Mouse (Mus musculus) myocyte (in vitro differentiated cells): ENCODE results near the gene Slc24a4. TPM values are rescaled to one million over a fixed set of nuclear protein-coding genes. Genes with fewer than 3 reads are reported as not detected.

ENCODE experiments used
- H3K27me3 ChIP-seq: one replicate; pipeline ENCODE4 v1.6.1; 2011; ENCODE audit not compliant: control insufficient read depth, insufficient read depth, insufficient read length
- H3K36me3 ChIP-seq: one replicate; pipeline ENCODE4 v1.6.1; 2011; ENCODE audit not compliant: control insufficient read depth, insufficient read depth
- H3K4me2 ChIP-seq: one replicate; pipeline ENCODE4 v1.6.1; 2011; ENCODE audit warnings: low read depth, control low read depth
- H3K4me3 ChIP-seq: one replicate; pipeline ENCODE4 v1.5.1; 2011; ENCODE audit warnings: mild to moderate bottlenecking, control low read depth, moderate library complexity
- H3K79me2 ChIP-seq: one replicate; pipeline ENCODE4 v1.6.1; 2011; ENCODE audit not compliant: control insufficient read depth, insufficient read depth
- H3ac ChIP-seq: one replicate; pipeline ENCODE4 v1.6.1; 2011; ENCODE audit not compliant: control insufficient read depth, insufficient read length
- CEBPB ChIP-seq: IDR thresholded peaks from 2 replicates; pipeline ENCODE4 v1.6.1; 2011; ENCODE audit warnings: mild to moderate bottlenecking, moderate library complexity; ENCODE audit not compliant: poor library complexity, insufficient read depth, severe bottlenecking
- E2F4 ChIP-seq: IDR thresholded peaks from one replicate; pipeline ENCODE4 v1.6.1; 2011; ENCODE audit warnings: mild to moderate bottlenecking, control low read depth, moderate library complexity; ENCODE audit not compliant: insufficient read depth
- MAX ChIP-seq: IDR thresholded peaks from one replicate; pipeline ENCODE4 v1.6.1; 2011; ENCODE audit warnings: low read depth, mild to moderate bottlenecking, control low read depth
- MYOD1 ChIP-seq, 3 experiments: IDR thresholded peaks; one replicate each; pipeline ENCODE4 v1.6.1; 2011; ENCODE audit warnings: control low read depth in 2 of 3, low read depth in 2 of 3, mild to moderate bottlenecking in 2 of 3, moderate library complexity in 1 of 3; ENCODE audit not compliant: insufficient read length in 2 of 3, control insufficient read depth in 1 of 3
- MYOG ChIP-seq, 3 experiments: IDR thresholded peaks; one replicate each; pipeline ENCODE4 v1.6.1; 2011; ENCODE audit warnings: control low read depth in 2 of 3, low read depth in 2 of 3, mild to moderate bottlenecking in 2 of 3; ENCODE audit not compliant: insufficient read length in 2 of 3, control insufficient read depth in 1 of 3, insufficient read depth in 1 of 3
- POLR2A ChIP-seq: IDR thresholded peaks from one replicate; pipeline ENCODE4 v1.6.1; 2011; ENCODE audit warnings: low read depth, mild to moderate bottlenecking, control low read depth, moderate library complexity; ENCODE audit not compliant: insufficient read length
- POLR2AphosphoS2 ChIP-seq: IDR thresholded peaks from one replicate; pipeline ENCODE4 v1.6.1; 2011; ENCODE audit warnings: low read depth, control low read depth; ENCODE audit not compliant: insufficient read length
- REST ChIP-seq: IDR thresholded peaks from one replicate; pipeline ENCODE4 v1.6.1; 2011; ENCODE audit warnings: mild to moderate bottlenecking, control low read depth, moderate library complexity; ENCODE audit not compliant: insufficient read depth, insufficient read length
- SRF ChIP-seq: IDR thresholded peaks from one replicate; pipeline ENCODE4 v1.6.1; 2011; ENCODE audit warnings: low read depth; ENCODE audit not compliant: control insufficient read depth, insufficient read length
- TCF12 ChIP-seq: IDR thresholded peaks from one replicate; pipeline ENCODE4 v1.6.1; 2011; ENCODE audit warnings: mild to moderate bottlenecking, control low read depth; ENCODE audit not compliant: poor library complexity, insufficient read depth, severe bottlenecking
- TCF3 ChIP-seq: IDR thresholded peaks from one replicate; pipeline ENCODE4 v1.6.1; 2011; ENCODE audit warnings: low read depth, control low read depth; ENCODE audit not compliant: insufficient read length
- USF1 ChIP-seq: IDR thresholded peaks from one replicate; pipeline ENCODE4 v1.6.1; 2011; ENCODE audit warnings: low read depth, mild to moderate bottlenecking, control low read depth, moderate library complexity
- polyA plus RNA-seq: library from polyadenylated mRNA; unstranded; fragments of >200 nt; fragmentation: generic; extraction: Trizol; gene quantifications from one replicate; pipeline ENCODE4 v1.2.1, GENCODE M21; 2012; ENCODE audit warnings: missing spikeins

Slc24a4 gene
- polyA plus RNA-seq, 1 experiment, result 0.01 TPM

- Histone ChIP-seq H3K79me2 (no peaks in the 10 kb centered on the region), H3K27me3 (no peaks in the 10 kb centered on the region), H3ac (no peak overlapping the region), H3K4me2 (no peak overlapping the region), H3K36me3 (no peaks in the 10 kb centered on the region), H3K4me3 (no peak overlapping the region)
- TF ChIP-seq USF1 (no peak), REST (no peak), POLR2A (no peak), TCF3 (no peak), SRF (no peak)
These were observed 134.7 kb downstream of the Slc24a4 start for GRCm38 (mm10) chr12:102263249-102263648.

- no peaks in the 10 kb centered on the region for H3K36me3 ChIP-seq
- H3K4me3 ChIP-seq, result no peak overlapping the region
- no peaks in the 10 kb centered on the region for H3K79me2 ChIP-seq
- TF ChIP-seq MAX, result no peak
- no peak overlapping the region for H3K4me2 ChIP-seq
- no peaks in the 10 kb centered on the region for H3K27me3 ChIP-seq
- H3ac ChIP-seq, result no peak overlapping the region
These were observed 137.9 kb downstream of the Slc24a4 start for GRCm38 (mm10) chr12:102266433-102266832.

- H3K4me3 ChIP-seq, result no peak overlapping the region
- TF ChIP-seq TCF3 (no peak), REST (no peak), E2F4 (no peak), POLR2AphosphoS2 (no peak), CEBPB (no peak), USF1 (no peak), TCF12 (no peak), SRF (no peak), POLR2A (no peak)
- no peaks in the 10 kb centered on the region for H3K79me2 ChIP-seq
These were observed 140.6 kb downstream of the Slc24a4 start for GRCm38 (mm10) chr12:102269144-102269543.

GRCm38 (mm10) chr12:102270776-102271405 is 142.4 kb downstream of the Slc24a4 start:
- H3K36me3 ChIP-seq, result no peaks in the 10 kb centered on the region
- no peak overlapping the region for H3ac ChIP-seq
- H3K79me2 ChIP-seq, result no peaks in the 10 kb centered on the region
- H3K27me3 ChIP-seq, result no peaks in the 10 kb centered on the region
- TF ChIP-seq SRF (no peak), USF1 (peak; percentile 26)
- no peak overlapping the region for H3K4me3 ChIP-seq
- H3K4me2 ChIP-seq, result no peak overlapping the region

More at GRCm38 (mm10) chr12:102269144-102269543, 140.6 kb downstream of the Slc24a4 start:
- no peak overlapping the region for H3ac ChIP-seq
- no peak overlapping the region for H3K4me2 ChIP-seq
- no peaks in the 10 kb centered on the region for H3K36me3 ChIP-seq
- no peaks in the 10 kb centered on the region for H3K27me3 ChIP-seq

GRCm38 (mm10) chr12:102271447-102271846 is 142.9 kb downstream of the Slc24a4 start:
- Histone ChIP-seq H3K27me3 (no peaks in the 10 kb centered on the region), H3K36me3 (no peaks in the 10 kb centered on the region)
- TF ChIP-seq CEBPB, result no peak
- no peak for TF ChIP-seq USF1
- no peak for TF ChIP-seq MYOD1 (IDR thresholded peaks at IDR 0.05; ENCODE audit: control insufficient read depth in 1 of 3, insufficient read length in 2 of 3, low read depth in 2 of 3)
- no peak for TF ChIP-seq POLR2AphosphoS2
- TF ChIP-seq MAX, result no peak
- no peak for TF ChIP-seq SRF
- no peak for TF ChIP-seq MYOG (IDR thresholded peaks at IDR 0.05; ENCODE audit: control insufficient read depth in 1 of 3, insufficient read depth in 1 of 3, insufficient read length in 2 of 3, low read depth in 2 of 3)
- TF ChIP-seq TCF3, result no peak
- no peak for TF ChIP-seq REST
- TF ChIP-seq E2F4, result no peak
- no peak for TF ChIP-seq POLR2A
- TF ChIP-seq TCF12, result no peak

More at GRCm38 (mm10) chr12:102271447-102271846, 142.9 kb downstream of the Slc24a4 start:
- Histone ChIP-seq H3K79me2 (no peaks in the 10 kb centered on the region), H3ac (no peak overlapping the region), H3K4me3 (no peak overlapping the region), H3K4me2 (no peak overlapping the region)
